Mouse (Mus musculus) urinary bladder, postnatal 36 days (tissue): ENCODE data around the gene Vamp4.
"Not testable (repeated sequence)": the region's sequence is repeated elsewhere in the genome, so short reads cannot be mapped to it uniquely, and the experiment has no call there.

ENCODE experiments used
- DNase-seq, 2 experiments: peaks; one replicate each; pipeline ENCODE4 v3.0.0; 2022; ENCODE audit warnings: low spot score in 2 of 2, mixed read lengths in 1 of 2

Gene Vamp4

GRCm38 (mm10) chr1:162589443-162589842 is 19.1 kb downstream of the Vamp4 start:
- no peak for DNase-seq

GRCm38 (mm10) chr1:162590415-162590997 is 20.2 kb downstream of the Vamp4 start:
- no peak for DNase-seq

GRCm38 (mm10) chr1:162597379-162598102 is 27.2 kb downstream of the Vamp4 start:
- no peak for DNase-seq

GRCm38 (mm10) chr1:162599617-162600016 is 29.3 kb downstream of the Vamp4 start:
- DNase-seq, result no peak

- DNase-seq, result no peak
Measured at GRCm38 (mm10) chr1:162601288-162601687, 31.0 kb downstream of the Vamp4 start.

GRCm38 (mm10) chr1:162608127-162608526 is 37.8 kb downstream of the Vamp4 start:
- no peak for DNase-seq

- no peak for DNase-seq
Measured at GRCm38 (mm10) chr1:162609633-162610250, 39.4 kb downstream of the Vamp4 start.

GRCm38 (mm10) chr1:162611191-162611590 is 40.9 kb downstream of the Vamp4 start:
- DNase-seq, result no peak

GRCm38 (mm10) chr1:162615511-162615910 is 45.2 kb downstream of the Vamp4 start:
- no peak for DNase-seq

- DNase-seq, result no peak
Measured at GRCm38 (mm10) chr1:162620487-162620886, 50.2 kb downstream of the Vamp4 start.

GRCm38 (mm10) chr1:162623895-162624294 is 53.6 kb downstream of the Vamp4 start:
- DNase-seq, result no peak

GRCm38 (mm10) chr1:162625229-162625628 is 54.9 kb downstream of the Vamp4 start:
- DNase-seq, result no peak

- not testable (repeated sequence) for DNase-seq
Measured at GRCm38 (mm10) chr1:162627821-162628220, 57.5 kb downstream of the Vamp4 start.

GRCm38 (mm10) chr1:162628326-162628725 is 58.0 kb downstream of the Vamp4 start:
- not testable (repeated sequence) for DNase-seq

- peak in 1 of 2 experiments; percentile 43 for DNase-seq
Measured at GRCm38 (mm10) chr1:162635291-162635931, 65.1 kb downstream of the Vamp4 start.

- DNase-seq, result no peak
Measured at GRCm38 (mm10) chr1:162636516-162636915, 66.2 kb downstream of the Vamp4 start.

GRCm38 (mm10) chr1:162638535-162638934 is 68.2 kb downstream of the Vamp4 start:
- DNase-seq, result no peak

- no peak for DNase-seq
Measured at GRCm38 (mm10) chr1:162639051-162639750, 68.9 kb downstream of the Vamp4 start, which contains the start of gene Myoc. Gene Myoc, plus strand, starts transcription at chr1:162639155.

- DNase-seq, result no peak
Measured at GRCm38 (mm10) chr1:162639861-162640260, 69.5 kb downstream of the Vamp4 start.

GRCm38 (mm10) chr1:162642591-162642990 is 72.3 kb downstream of the Vamp4 start:
- no peak for DNase-seq

GRCm38 (mm10) chr1:162643752-162644151 is 73.4 kb downstream of the Vamp4 start:
- DNase-seq, result peak; percentile 49 to 89
